Mouse (Mus musculus) urinary bladder, postnatal 4 days (tissue): Measurements from ENCODE around the gene Ppp1r13l.

Experiments
- DNase-seq, 2 experiments: peaks; one replicate each; pipeline ENCODE4 v3.0.0; 2021 to 2022; ENCODE audit warnings: low spot score in 2 of 2

The Ppp1r13l gene

GRCm38 (mm10) chr7:19359299-19359891 lies at the start of gene Ppp1r13l, which contains the start of gene Cd3eap:
Gene Ppp1r13l, plus strand, starts transcription at chr7:19359749.
Gene Cd3eap, minus strand, starts transcription at chr7:19359483.
- peak; percentile 82 to 85 for DNase-seq

GRCm38 (mm10) chr7:19309884-19310641 lies 49.5 kb upstream of the Ppp1r13l start, which contains the start of gene Fosb:
Gene Fosb, minus strand, starts transcription at chr7:19310051.
- DNase-seq: peak; percentile 91 to 94

GRCm38 (mm10) chr7:19311991-19312390 lies 47.6 kb upstream of the Ppp1r13l start:
- no peak for DNase-seq

DNA sequence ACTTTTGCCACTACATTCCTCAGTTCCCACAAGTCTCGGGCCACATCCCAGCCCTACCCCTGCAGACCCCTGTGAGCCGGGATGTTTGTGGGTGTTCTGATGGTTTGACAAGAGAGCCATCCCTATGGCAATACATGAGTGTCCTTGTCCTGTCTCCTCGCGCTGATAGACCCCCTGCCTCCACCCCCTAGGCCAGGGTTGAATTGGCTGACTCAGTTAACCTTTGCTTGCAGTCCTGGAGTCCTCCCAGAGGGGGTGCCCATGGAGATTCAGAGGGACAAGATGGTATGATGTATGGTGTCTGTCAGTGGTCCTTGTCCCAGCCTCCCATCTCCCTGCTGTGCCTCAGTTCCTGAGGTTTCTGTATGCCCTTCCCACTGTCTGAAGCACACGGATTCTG lies 45.5 kb upstream of the Ppp1r13l start:
- no peak for DNase-seq

GRCm38 (mm10) chr7:19316451-19317161 lies 42.9 kb upstream of the Ppp1r13l start:
- DNase-seq: no peak

DNA sequence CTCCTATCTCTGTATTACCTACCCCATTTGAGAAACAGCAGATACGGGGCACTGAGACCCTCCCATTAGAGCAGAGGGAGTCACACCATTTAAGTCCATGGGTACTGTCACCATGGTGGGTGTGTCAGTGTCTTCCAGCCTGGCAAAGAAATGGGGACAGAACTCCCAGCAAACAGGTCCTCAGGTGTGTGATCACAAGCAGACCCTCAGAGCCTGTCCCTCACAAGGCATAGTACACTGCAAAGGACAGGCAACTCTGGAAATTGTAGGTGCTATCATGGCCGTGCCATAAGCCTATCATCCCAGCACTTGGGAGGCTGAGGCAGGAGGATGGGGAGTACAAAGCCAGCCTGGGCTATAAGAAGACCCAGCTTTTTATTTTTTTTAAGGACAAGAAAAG lies 41.3 kb upstream of the Ppp1r13l start:
- DNase-seq: no peak

GRCm38 (mm10) chr7:19318676-19319075 lies 40.9 kb upstream of the Ppp1r13l start:
- DNase-seq: no peak

GRCm38 (mm10) chr7:19319458-19319857 lies 40.1 kb upstream of the Ppp1r13l start:
- no peak for DNase-seq

GRCm38 (mm10) chr7:19319906-19320305 lies 39.6 kb upstream of the Ppp1r13l start:
- DNase-seq: peak; percentile 92 to 98

DNA sequence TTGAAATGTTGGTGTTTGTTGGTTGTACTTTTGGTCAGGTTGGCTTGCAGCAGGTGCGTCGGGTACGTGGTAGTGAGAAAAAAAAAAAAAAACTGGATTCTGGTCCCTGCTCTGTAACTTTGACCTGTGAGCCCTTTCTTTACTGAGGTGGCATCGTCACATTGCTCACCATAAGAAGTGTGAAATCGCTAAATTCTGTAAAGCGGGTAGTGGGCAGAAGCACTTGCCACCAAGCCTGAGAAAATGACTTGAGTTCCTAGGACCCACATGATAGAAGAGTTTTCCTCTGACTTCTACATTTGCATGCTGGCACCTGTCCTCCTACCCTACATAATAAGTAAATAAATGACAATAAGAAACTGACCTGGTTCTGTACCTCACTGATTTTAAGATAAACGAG lies 38.9 kb upstream of the Ppp1r13l start:
- no peak for DNase-seq

- no peak for DNase-seq
Observed at GRCm38 (mm10) chr7:19321464-19321863, 38.1 kb upstream of the Ppp1r13l start.

- DNase-seq: peak in 1 of 2 experiments; percentile 49
Observed at GRCm38 (mm10) chr7:19322489-19322888, 37.1 kb upstream of the Ppp1r13l start.

- DNase-seq: no peak
Observed at GRCm38 (mm10) chr7:19324221-19324620, 35.3 kb upstream of the Ppp1r13l start.

GRCm38 (mm10) chr7:19325262-19326199 lies 34.0 kb upstream of the Ppp1r13l start:
- no peak for DNase-seq

DNA sequence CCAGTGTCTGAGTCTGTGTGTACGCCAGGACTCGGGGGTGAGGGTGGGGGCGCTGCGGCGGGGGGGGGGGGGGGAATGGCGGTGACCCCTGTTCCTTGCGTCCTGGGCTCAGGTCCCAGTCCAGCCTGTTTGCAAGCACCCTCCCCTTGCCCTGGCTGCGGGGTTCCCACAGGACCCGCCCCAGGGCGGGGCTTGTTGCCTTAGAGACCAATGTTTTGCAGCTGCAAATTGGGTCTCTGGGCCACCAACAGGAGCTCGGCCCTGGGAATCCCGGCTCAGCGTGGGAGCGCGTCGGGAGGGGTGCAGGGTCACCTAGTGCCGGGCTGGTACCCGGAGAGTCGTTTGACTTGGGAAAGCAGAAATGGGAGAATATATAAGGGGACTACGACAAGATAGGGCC lies 33.2 kb upstream of the Ppp1r13l start:
- DNase-seq: peak; percentile 79 to 87

GRCm38 (mm10) chr7:19327128-19327527 lies 32.4 kb upstream of the Ppp1r13l start:
- DNase-seq: peak; percentile 77 to 88

DNA sequence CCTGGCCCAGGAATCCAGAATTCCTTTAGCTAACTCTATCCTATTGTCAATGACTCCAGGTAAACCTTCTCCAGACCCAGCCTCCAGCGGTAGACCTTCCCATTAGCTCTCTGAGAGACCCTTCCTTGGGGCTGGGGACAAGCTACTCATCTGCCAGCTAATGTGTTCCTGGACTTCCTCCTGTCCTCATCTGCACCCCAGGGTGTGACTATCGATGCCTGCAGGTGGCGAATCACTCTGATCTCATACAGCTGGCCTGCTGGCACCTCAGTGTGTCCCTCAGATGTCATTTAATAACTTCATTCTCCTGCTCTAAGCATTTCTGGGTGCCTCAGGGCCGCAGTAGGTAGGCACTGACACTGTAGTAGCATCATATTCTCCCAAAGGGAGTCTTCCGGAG lies 31.8 kb upstream of the Ppp1r13l start:
- no peak for DNase-seq

DNA sequence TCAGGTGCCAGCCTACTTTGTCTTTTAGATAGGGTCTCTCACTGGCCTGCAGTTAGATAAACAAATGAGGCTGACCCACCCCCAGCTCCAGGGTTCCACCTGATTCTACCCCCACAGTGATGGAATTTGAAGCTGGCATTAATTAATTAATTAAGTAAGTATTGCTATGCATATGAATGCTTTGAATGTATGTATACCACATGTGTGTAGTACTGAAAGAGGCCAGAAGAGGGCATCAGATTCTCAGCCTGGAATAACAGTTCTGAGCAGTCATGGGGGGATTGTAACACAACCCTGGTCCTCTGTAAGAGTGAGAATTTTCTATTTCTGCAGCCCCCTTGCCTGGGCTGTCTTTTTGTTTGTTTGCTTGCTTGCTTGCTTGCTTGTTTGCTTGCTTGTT lies 31.1 kb upstream of the Ppp1r13l start:
- DNase-seq: no peak

GRCm38 (mm10) chr7:19331910-19332309 lies 27.6 kb upstream of the Ppp1r13l start:
- no peak for DNase-seq

- peak in 1 of 2 experiments; percentile 63 for DNase-seq
Observed at GRCm38 (mm10) chr7:19332709-19333352, 26.7 kb upstream of the Ppp1r13l start.

DNA sequence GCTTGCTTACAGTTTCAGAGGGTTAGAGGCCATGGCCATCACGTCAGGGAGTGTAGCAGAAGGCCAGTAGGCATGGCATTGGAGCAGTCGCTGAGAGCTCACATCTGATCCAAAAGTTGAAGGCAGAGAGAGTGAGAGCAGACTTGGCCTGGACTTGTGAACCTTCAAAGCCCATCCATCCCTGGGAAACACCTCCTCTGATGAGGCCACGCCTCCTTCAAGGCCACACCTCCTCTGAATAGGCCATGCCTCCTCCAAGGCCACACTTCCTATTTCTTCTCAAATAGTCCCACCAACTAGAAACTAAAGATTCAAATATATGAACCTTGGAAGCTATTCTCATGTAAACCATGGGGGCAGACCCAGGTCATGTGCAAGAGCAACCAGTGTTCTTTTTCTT lies 24.0 kb upstream of the Ppp1r13l start:
- DNase-seq: no peak
